Mouse (Mus musculus) midbrain, postnatal 0 days (tissue): ENCODE results near the gene Smyd5. TPM values are rescaled to one million over a fixed set of nuclear protein-coding genes. Genes with fewer than 3 reads are reported as not detected.
A peak's percentile ranks its signal among the peaks of the same experiment; 100 is the strongest.

Source experiments
- ATAC-seq: fragments of 200-750 bp; cut with Nextera tagmentation; 2 replicates; pipeline ENCODE4 v1.8.0; 2017; ENCODE audit warnings: moderate number of reproducible peaks, mild to moderate bottlenecking, moderate TSS enrichment, moderate library complexity; ENCODE audit not compliant: low FRiP score
- DNase-seq: peaks from one replicate; pipeline ENCODE4 v3.0.0-alpha.2; 2015; ENCODE audit warnings: low spot score
- H3K27ac ChIP-seq: fragments of 300-500 bp; sonication (generic); 2 replicates; pipeline ENCODE4 v1.5.1; 2014; ENCODE audit warnings: low read depth, mild to moderate bottlenecking, low read length, mixed read lengths
- H3K27me3 ChIP-seq: fragments of 300-500 bp; sonication (generic); 2 replicates; pipeline ENCODE4 v1.6.1; 2014; ENCODE audit warnings: low read length, control low read depth, mixed read lengths; ENCODE audit not compliant: insufficient read depth
- H3K36me3 ChIP-seq: fragments of 300-500 bp; sonication (generic); 2 replicates; pipeline ENCODE4 v1.6.1; 2014; ENCODE audit warnings: low read length, control low read depth, mixed read lengths; ENCODE audit not compliant: insufficient read depth
- H3K4me1 ChIP-seq: fragments of 300-500 bp; sonication (generic); 2 replicates; pipeline ENCODE4 v1.6.1; 2014; ENCODE audit warnings: mild to moderate bottlenecking, control low read depth, antibody characterized with exemption, low read length, mixed read lengths; ENCODE audit not compliant: insufficient read depth
- H3K4me2 ChIP-seq: fragments of 300-500 bp; sonication (generic); 2 replicates; pipeline ENCODE4 v1.6.1; 2014; ENCODE audit warnings: low read depth, mild to moderate bottlenecking, low read length, mixed read lengths; ENCODE audit not compliant: poor library complexity, severe bottlenecking
- H3K4me3 ChIP-seq: fragments of 300-500 bp; sonication (generic); 2 replicates; pipeline ENCODE4 v1.5.1; 2014; ENCODE audit warnings: low read depth, mild to moderate bottlenecking, low read length, moderate library complexity
- H3K9ac ChIP-seq: fragments of 300-500 bp; sonication (generic); replicated peaks from 2 replicates; pipeline ENCODE4 v1.6.1; 2014; ENCODE audit warnings: mild to moderate bottlenecking, low read length, moderate library complexity, mixed read lengths; ENCODE audit not compliant: poor library complexity, severe bottlenecking
- H3K9me3 ChIP-seq: fragments of 300-500 bp; sonication (generic); 2 replicates; pipeline ENCODE4 v1.6.1; 2016; ENCODE audit warnings: low read length, control low read depth
- CTCF ChIP-seq: IDR thresholded peaks from 2 replicates; pipeline ENCODE4 v1.5.1; 2016; ENCODE audit warnings: antibody characterized with exemption, mild to moderate bottlenecking
- WGBS: fragments of 180-500 bp; shearing (Covaris S2); extraction: QIAGEN DNeasy Blood & Tissue Kit; methylation state at CpG from one replicate; pipeline ENCODE4 v1.1.7; 2014; 5-methylcytosine and 5-hydroxymethylcytosine counted together
- polyA plus RNA-seq: library from polyadenylated mRNA; unstranded; fragments of >200 nt; fragmentation: Nextera tagmentation; extraction: Ambion mirVana; gene quantifications from 2 replicates; pipeline ENCODE4 v1.2.1, GENCODE M21; 2015
- total RNA-seq: library from RNA; depleted of rRNA; stranded (reverse); fragments of >200 nt; gene quantifications from 2 replicates; pipeline ENCODE4 v1.2.3, GENCODE M21; 2014; rRNA removed

The Smyd5 gene
- total RNA-seq: 66.6 and 71.4 TPM in 2 replicates
- polyA plus RNA-seq: 65.6 and 66.5 TPM in 2 replicates

DNA sequence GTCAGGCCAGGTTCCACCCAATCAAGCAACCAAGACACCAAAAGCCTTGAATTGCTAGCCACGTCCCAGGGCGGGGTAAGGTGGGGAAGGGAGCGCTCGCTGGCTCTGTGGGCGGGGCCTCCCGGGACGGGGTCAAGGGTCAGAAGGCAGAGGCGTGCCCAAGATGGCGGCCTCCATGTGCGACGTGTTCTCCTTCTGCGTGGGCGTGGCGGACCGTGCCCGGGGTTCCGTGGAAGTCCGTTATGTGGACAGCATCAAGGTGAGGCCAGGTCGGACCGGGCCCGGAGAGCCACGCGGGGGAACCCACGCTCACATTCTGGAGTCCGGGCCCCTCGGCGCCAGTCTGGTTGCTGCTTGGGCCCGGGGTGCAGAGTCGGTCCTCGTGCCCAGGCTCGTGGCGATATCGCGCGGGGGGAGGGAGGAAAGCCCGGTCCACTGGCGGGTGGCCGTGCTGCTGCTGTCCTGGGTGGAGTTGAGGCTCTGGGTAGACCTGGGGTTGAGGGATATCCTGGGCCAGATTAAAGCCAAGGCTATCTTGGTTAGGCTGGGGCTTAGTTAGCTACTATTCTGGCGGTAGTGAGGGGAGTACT, at the start of gene Smyd5:
TSS of gene Smyd5 (plus strand) at position 148 of the 590 bp plus-strand sequence.
- Histone ChIP-seq H3K4me2 (peak within 1 kb of the TSS; percentile 83), H3K27ac (no peak within 1 kb of the TSS), H3K9ac (peak within 1 kb of the TSS; percentile 76), H3K9me3 (no peaks in the 10 kb centered on the region), H3K4me1 (no peaks in the 10 kb centered on the region), H3K4me3 (peak within 1 kb of the TSS; percentile 95), H3K36me3 (no peaks in the 10 kb centered on the region), H3K27me3 (no peaks in the 10 kb centered on the region)
- DNase-seq: peak; percentile 66
- TF ChIP-seq CTCF: no peak
- peak; percentile 81 for ATAC-seq
- 0% methylated on average over 38 of the region's 39 CpGs for WGBS

DNA sequence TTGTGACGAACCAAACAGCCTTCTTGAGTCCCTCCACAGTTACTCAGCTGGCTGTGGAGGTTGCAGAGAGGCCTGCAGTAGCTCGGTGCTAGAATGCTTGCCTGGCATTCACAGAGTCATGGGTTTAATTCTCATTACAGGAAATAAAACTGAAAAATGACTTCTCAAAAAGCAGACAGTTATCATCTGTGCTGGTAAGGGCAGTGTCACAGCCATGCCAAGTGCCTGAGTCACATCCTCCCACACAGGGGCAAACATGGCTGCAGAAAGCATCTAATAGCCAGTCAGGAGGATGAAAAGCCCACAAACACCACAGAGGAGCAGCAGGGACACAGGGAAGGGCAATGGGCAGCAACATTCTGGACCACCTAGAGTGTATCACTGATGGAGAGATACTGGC, 49.0 kb upstream of the Smyd5 start:
- Histone ChIP-seq H3K27me3 (no peaks in the 10 kb centered on the region), H3K9me3 (no peaks in the 10 kb centered on the region), H3K27ac (no peak overlapping the region), H3K36me3 (no peaks in the 10 kb centered on the region), H3K9ac (no peak overlapping the region), H3K4me2 (no peak overlapping the region), H3K4me1 (no peaks in the 10 kb centered on the region), H3K4me3 (no peak overlapping the region)
- ATAC-seq: no peak
- DNase-seq: no peak
- 90% methylated on average over 2 of the region's 2 CpGs for WGBS
- no peak for TF ChIP-seq CTCF

DNA sequence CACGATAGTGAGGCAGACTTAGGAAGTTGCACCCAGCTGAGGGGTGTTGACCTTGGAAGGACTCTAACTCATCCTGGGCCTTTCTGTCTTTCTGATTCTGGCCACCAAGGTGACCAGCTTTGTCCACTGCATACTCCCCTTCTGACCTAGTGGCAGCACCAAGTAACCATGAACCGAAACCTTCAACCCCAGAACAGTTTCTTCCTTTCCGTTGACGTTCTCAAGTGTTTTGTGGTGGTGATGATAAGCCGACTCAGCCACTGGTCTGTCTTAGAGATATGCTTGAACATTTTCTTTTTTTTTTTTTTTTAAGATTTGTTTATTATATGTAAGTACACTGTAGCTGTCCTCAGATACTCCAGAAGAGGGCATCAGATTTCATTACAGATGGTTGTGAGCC, 43.2 kb upstream of the Smyd5 start:
- Histone ChIP-seq H3K9ac (no peak overlapping the region), H3K9me3 (no peaks in the 10 kb centered on the region), H3K27ac (no peak overlapping the region), H3K36me3 (no peaks in the 10 kb centered on the region), H3K4me3 (no peak overlapping the region), H3K4me2 (no peak overlapping the region), H3K27me3 (no peaks in the 10 kb centered on the region), H3K4me1 (no peaks in the 10 kb centered on the region)
- WGBS: 71% methylated on average over 5 of the region's 5 CpGs
- DNase-seq (no peak), ATAC-seq (no peak)
- no peak for TF ChIP-seq CTCF

- Histone ChIP-seq H3K9ac (no peak overlapping the region), H3K4me3 (no peak overlapping the region), H3K36me3 (no peaks in the 10 kb centered on the region), H3K27ac (no peak overlapping the region), H3K4me2 (no peak overlapping the region), H3K9me3 (no peaks in the 10 kb centered on the region), H3K4me1 (no peaks in the 10 kb centered on the region), H3K27me3 (no peaks in the 10 kb centered on the region)
- ATAC-seq: no peak
- peak; percentile 83 for TF ChIP-seq CTCF
- 41% methylated on average over 6 of the region's 7 CpGs for WGBS
- DNase-seq: peak; percentile 66
These were observed 40.0 kb upstream of the Smyd5 start for GRCm38 (mm10) chr6:85391803-85392202.

GRCm38 (mm10) chr6:85395360-85395759, 36.4 kb upstream of the Smyd5 start:
- no peaks in the 10 kb centered on the region for H3K27me3 ChIP-seq
- no peaks in the 10 kb centered on the region for H3K9me3 ChIP-seq
- no peaks in the 10 kb centered on the region for H3K36me3 ChIP-seq
- TF ChIP-seq CTCF: no peak
- DNase-seq (no peak), ATAC-seq (no peak)
- H3K4me2 ChIP-seq: no peak overlapping the region
- H3K9ac ChIP-seq: no peak overlapping the region
- H3K27ac ChIP-seq: no peak overlapping the region
- WGBS: 75% methylated on average over 2 of the region's 2 CpGs
- no peak overlapping the region for H3K4me3 ChIP-seq
- H3K4me1 ChIP-seq: no peaks in the 10 kb centered on the region

DNA sequence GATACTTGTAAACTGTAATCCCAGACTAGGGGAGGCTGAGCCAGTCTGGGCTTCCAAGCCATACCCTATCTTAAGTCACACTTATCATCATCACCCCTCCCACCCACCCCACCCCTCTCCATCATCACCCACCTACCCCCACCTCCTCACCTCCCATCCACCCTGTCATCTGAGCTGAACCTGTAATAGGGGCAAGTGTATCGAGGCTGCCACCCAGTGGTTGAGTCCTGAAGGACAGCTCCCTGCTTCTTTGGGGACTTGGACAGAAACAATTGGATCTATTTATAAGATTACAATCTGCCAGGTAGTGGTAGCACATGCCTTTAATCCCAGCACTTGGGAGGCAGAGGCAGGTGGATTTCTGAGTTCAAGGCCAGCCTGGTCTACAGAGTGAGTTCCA, 34.6 kb upstream of the Smyd5 start:
- Histone ChIP-seq H3K9me3 (no peaks in the 10 kb centered on the region), H3K36me3 (no peaks in the 10 kb centered on the region), H3K27me3 (no peaks in the 10 kb centered on the region), H3K4me1 (no peaks in the 10 kb centered on the region), H3K27ac (no peak overlapping the region), H3K4me3 (no peak overlapping the region), H3K4me2 (no peak overlapping the region), H3K9ac (no peak overlapping the region)
- DNase-seq (no peak), ATAC-seq (no peak)
- WGBS: 44% methylated on average over 1 of the region's 1 CpGs
- peak; percentile 57 for TF ChIP-seq CTCF
